ENCODE assay signal across 8 mouse cellular contexts in the genomic region with DNA sequence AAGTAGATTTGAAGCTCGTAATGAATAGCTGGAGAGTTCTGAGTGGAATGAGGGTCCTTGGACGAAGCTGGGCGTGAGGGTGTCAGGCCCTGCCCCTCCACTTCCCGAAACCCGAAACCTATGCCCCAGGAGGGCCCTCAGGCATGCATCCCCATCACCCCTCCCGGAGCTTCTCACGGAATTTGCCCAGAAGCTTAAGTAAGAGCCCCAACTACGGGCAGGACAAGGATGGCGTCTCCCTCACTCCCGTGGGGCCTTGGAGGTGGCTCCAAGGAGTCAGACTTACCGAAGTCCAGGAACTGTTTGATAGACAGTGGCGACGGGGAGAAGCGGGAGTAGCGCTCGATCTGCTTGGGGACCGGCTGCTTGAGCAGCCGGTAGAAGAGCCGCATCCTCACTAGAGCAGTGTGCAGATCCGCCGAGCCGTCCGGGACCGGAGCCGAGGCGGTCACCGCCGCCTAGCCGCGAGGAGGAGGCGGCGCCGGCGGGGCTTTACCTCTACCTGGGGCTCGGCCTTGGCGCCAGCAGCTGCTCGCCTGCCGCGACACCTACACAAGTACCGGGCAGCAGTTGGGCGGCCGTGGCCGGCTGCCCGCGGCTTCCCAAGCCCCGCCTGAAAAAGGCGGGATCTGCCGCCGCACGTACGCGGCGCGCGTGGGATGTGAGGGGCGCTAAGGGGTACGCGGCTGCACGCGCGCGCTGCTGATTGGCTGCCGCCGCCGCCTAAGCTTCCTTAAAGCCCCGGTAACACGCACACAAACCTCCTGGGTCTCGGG. TPM values are rescaled to one million over a fixed set of nuclear protein-coding genes. Genes with fewer than 3 reads are reported as not detected.
DNase-seq lines count a peak whose midpoint lies in the region; ATAC-seq and TF ChIP-seq lines count a peak whose summit lies in the region.

A gene (minus strand): TSS at position 641 of the 776 bp plus-strand sequence.

- H3K4me1 ChIP-seq in bone marrow macrophage, adult 2 months (ENCODE audit: control insufficient read depth, insufficient read depth, low read length) = peaks cover 5% of the 10 kb centered on the region; the same call in 1 of the 2 replicates
- no peaks in the 10 kb centered on the region for H3K4me1 ChIP-seq in embryonic fibroblast, embryonic 13.5 days (ENCODE audit: control insufficient read depth, insufficient read depth, low read length)
- H3K4me1 ChIP-seq in kidney, embryonic 15.5 days = no peaks in the 10 kb centered on the region

- H3K27ac ChIP-seq in bone marrow macrophage, adult 2 months (ENCODE audit: insufficient read depth, low read depth, low read length) = peak within 1 kb of the TSS; percentile 52
- peak within 1 kb of the TSS; percentile 74 for H3K27ac ChIP-seq in embryonic fibroblast, embryonic 13.5 days (ENCODE audit: insufficient read depth, low read length)
- peak within 1 kb of the TSS; percentile 91 for H3K27ac ChIP-seq in kidney, embryonic 15.5 days

- H3K27me3 ChIP-seq in kidney, embryonic 15.5 days = peaks cover 4% of the 10 kb centered on the region; the same call in 1 of the 2 replicates

- H3K4me3 ChIP-seq in bone marrow macrophage, adult 2 months (ENCODE audit: insufficient read depth, low read length) = peak within 1 kb of the TSS; percentile 81
- H3K4me3 ChIP-seq in embryonic fibroblast, embryonic 13.5 days (ENCODE audit: insufficient read depth, low read length) = peak within 1 kb of the TSS; percentile 67
- H3K4me3 ChIP-seq in kidney, embryonic 15.5 days (replicated peaks) = peak within 1 kb of the TSS; percentile 61

- DNase-seq in A20 (ENCODE audit: low read depth, low spot score) (peak; percentile 89), liver (peak; percentile 85)
- DNase-seq in heart, adult 9 months (ENCODE audit: low spot score in 2 of 2) = peak; percentile 60 to 72
- DNase-seq in spleen, postnatal 4 days (ENCODE audit: low spot score in 2 of 2) = peak; percentile 70 to 79

- TF ChIP-seq CTCF in bone marrow macrophage, adult 2 months (IDR thresholded peaks at IDR 0.05; ENCODE audit: low read depth, low read length) = no peak
- no peak for TF ChIP-seq CTCF in embryonic fibroblast, embryonic 13.5 days (IDR thresholded peaks at IDR 0.05; ENCODE audit: borderline replicate concordance, insufficient read depth, low read length)

- WGBS in kidney, embryonic 15.5 days = 26% methylated on average over 52 of the region's 68 CpGs

- ATAC-seq in kidney, embryonic 15.5 days (replicated peaks; ENCODE audit: low FRiP score) = peak; percentile 96
- peak; percentile 75 for ATAC-seq in monocyte, adult 5-6 weeks (replicated peaks; ENCODE audit: insufficient number of reproducible peaks, low FRiP score, low TSS enrichment, poor library complexity, severe bottlenecking)

- peak within 1 kb of the TSS; percentile 59 for H3K9ac ChIP-seq in kidney, embryonic 15.5 days

- peak within 1 kb of the TSS; percentile 58 for H3K4me2 ChIP-seq in kidney, embryonic 15.5 days

- H3K9me3 ChIP-seq in kidney, embryonic 15.5 days (replicated peaks) = no peaks in the 10 kb centered on the region

- no peak for TF ChIP-seq POLR2A in bone marrow macrophage, adult 2 months (IDR thresholded peaks at IDR 0.05; ENCODE audit: borderline replicate concordance, low read depth, low read length)
- no peak; the same call in 1 of the 2 replicates for TF ChIP-seq POLR2A in embryonic fibroblast, embryonic 13.5 days (IDR thresholded peaks at IDR 0.05; ENCODE audit: low read depth, low read length)

- no peaks in the 10 kb centered on the region for H3K36me3 ChIP-seq in kidney, embryonic 15.5 days

RNA-seq across cellular contexts. Expression of the gene that starts here (rescaled TPM):
- 21.8 and 25.6 TPM in 2 replicates for polyA plus RNA-seq in bone marrow macrophage, adult 2 months (2012; ENCODE audit: insufficient read depth, insufficient read length, missing spikeins)
- polyA plus RNA-seq in embryonic fibroblast, embryonic 13.5 days (2011; ENCODE audit: insufficient read length, low read depth, missing spikeins) = 75.4 and 82.6 TPM in 2 replicates
- polyA plus RNA-seq in kidney, embryonic 15.5 days (2015; fragmentation: Nextera tagmentation; extraction: Ambion mirVana) = 64.1 and 70.4 TPM in 2 replicates
- total RNA-seq in monocyte, adult 5-6 weeks (2017) = 21.0 to 28.3 TPM (median 22.1 TPM) in 3 replicates

Comparison
In these comparisons a context has a peak if more than half of its experiments do, and no peak if none do; other contexts are left out.
1. Peak in every context shown above with its lines: DNase-seq, ATAC-seq, H3K4me3 ChIP-seq and H3K27ac ChIP-seq.